Mouse (Mus musculus) testis, adult 2 months (tissue): ENCODE measurements at regions not wholly inside any gene's neighbourhood (a gene's known extent, or its start where the extent isn't known, plus 50 kb on each side); places are given as distances from the start of the nearest gene placed in this dataset.

Source experiments
- CTCF ChIP-seq: fragments of 200-500 bp; IDR thresholded peaks from 2 replicates; pipeline ENCODE4 v1.5.1; 2012; ENCODE audit warnings: low read depth, mild to moderate bottlenecking, inconsistent platforms, low read length, moderate library complexity; ENCODE audit not compliant: control insufficient read depth, insufficient read depth, insufficient replicate concordance
- POLR2A ChIP-seq: fragments of 200-500 bp; IDR thresholded peaks from 2 replicates; pipeline ENCODE4 v1.6.1; 2012; ENCODE audit warnings: low read depth, mild to moderate bottlenecking, inconsistent platforms, low read length, moderate library complexity; ENCODE audit not compliant: control insufficient read depth

- no peak for TF ChIP-seq CTCF
- no peak for TF ChIP-seq POLR2A
These were observed 437.8 kb downstream of the Prdm2 start for GRCm38 (mm10) chr4:142775023-142775422.
